Mouse (Mus musculus): Measurements from ENCODE around the gene Gbp9. TPM values are rescaled to one million over a fixed set of nuclear protein-coding genes. Genes with fewer than 3 reads are reported as not detected.

Gbp9 gene
- polyA plus RNA-seq, 1 experiment from 2014 or later: 0.63 TPM

Other genes starting within 250 kb of the Gbp9 start
- 0.20 and 0.31 TPM in 2 replicates for gene Abcg3, start 156.8 kb downstream of the Gbp9 start, polyA plus RNA-seq (2016; fragmentation: Nextera tagmentation; extraction: Ambion mirVana)
- gene Gbp8, start within 50 bp of the Gbp9 start, polyA plus RNA-seq (2016; fragmentation: Nextera tagmentation; extraction: Ambion mirVana): 0.26 TPM in 1 of 2 replicates, not detected in the other
- 0.04 and 0.33 TPM in 2 replicates for gene Gbp4, start within 50 bp of the Gbp9 start, polyA plus RNA-seq (2016; fragmentation: Nextera tagmentation; extraction: Ambion mirVana)
- gene Gbp10, start 100.0 kb upstream of the Gbp9 start, polyA plus RNA-seq (2016; fragmentation: Nextera tagmentation; extraction: Ambion mirVana): not detected in 2 replicates
- gene Gm43302, start 154.2 kb upstream of the Gbp9 start, polyA plus RNA-seq (2016; fragmentation: Nextera tagmentation; extraction: Ambion mirVana): not detected in 2 replicates
- 0.12 and 0.15 TPM in 2 replicates for gene Gbp6, start 154.2 kb upstream of the Gbp9 start, polyA plus RNA-seq (2016; fragmentation: Nextera tagmentation; extraction: Ambion mirVana)